Mouse (Mus musculus) midbrain, embryonic 11.5 days (tissue): Measurements from ENCODE around the gene Rbm17. TPM values are rescaled to one million over a fixed set of nuclear protein-coding genes. Genes with fewer than 3 reads are reported as not detected.
"Not testable (repeated sequence)": the region's sequence is repeated elsewhere in the genome, so short reads cannot be mapped to it uniquely, and the experiment has no call there.

Source experiments
- ATAC-seq: fragments of 200-750 bp; cut with Nextera tagmentation; 2 replicates; pipeline ENCODE4 v1.8.0; 2017; ENCODE audit warnings: moderate TSS enrichment, moderate library complexity; ENCODE audit not compliant: low FRiP score
- DNase-seq: peaks from one replicate; pipeline ENCODE4 v3.0.0; 2015; ENCODE audit warnings: low spot score; ENCODE audit errors: missing footprints
- H3K27ac ChIP-seq: fragments of 300-500 bp; sonication (generic); 2 replicates; pipeline ENCODE4 v1.5.1; 2014; ENCODE audit warnings: low read depth, low read length
- H3K27me3 ChIP-seq: fragments of 300-500 bp; sonication (generic); 2 replicates; pipeline ENCODE4 v1.6.1; 2014; ENCODE audit warnings: mild to moderate bottlenecking, low read length, moderate library complexity, mixed read lengths; ENCODE audit not compliant: control insufficient read depth, insufficient read depth
- H3K36me3 ChIP-seq: fragments of 300-500 bp; sonication (generic); 2 replicates; pipeline ENCODE4 v1.6.1; 2014; ENCODE audit warnings: mild to moderate bottlenecking, low read length, moderate library complexity, mixed read lengths; ENCODE audit not compliant: control insufficient read depth, insufficient read depth
- H3K4me1 ChIP-seq: fragments of 300-500 bp; sonication (generic); 2 replicates; pipeline ENCODE4 v1.6.1; 2014; ENCODE audit warnings: low read length; ENCODE audit not compliant: control insufficient read depth, insufficient read depth
- H3K4me2 ChIP-seq: fragments of 300-500 bp; sonication (generic); 2 replicates; pipeline ENCODE4 v1.6.1; 2014; ENCODE audit warnings: mild to moderate bottlenecking, moderate library complexity
- H3K4me3 ChIP-seq: fragments of 300-500 bp; sonication (generic); 2 replicates; pipeline ENCODE4 v1.5.1; 2014; ENCODE audit warnings: low read depth, low read length
- H3K9ac ChIP-seq: fragments of 300-500 bp; sonication (generic); 2 replicates; pipeline ENCODE4 v1.6.1; 2014; ENCODE audit warnings: low read length
- H3K9me3 ChIP-seq: fragments of 300-500 bp; sonication (generic); 2 replicates; pipeline ENCODE4 v1.6.1; 2016; ENCODE audit warnings: low read length; ENCODE audit not compliant: control insufficient read depth
- WGBS: fragments of 180-500 bp; shearing (Covaris S2); extraction: QIAGEN DNeasy Blood & Tissue Kit; methylation state at CpG from one replicate; pipeline ENCODE4 v1.1.7; 2014; 5-methylcytosine and 5-hydroxymethylcytosine counted together
- polyA plus RNA-seq: library from polyadenylated mRNA; unstranded; fragments of >200 nt; fragmentation: Nextera tagmentation; extraction: Ambion mirVana; gene quantifications from 2 replicates; pipeline ENCODE4 v1.2.1, GENCODE M21; 2014

Rbm17 gene
- polyA plus RNA-seq, 1 experiment from 2014 or later: 187 TPM

DNA sequence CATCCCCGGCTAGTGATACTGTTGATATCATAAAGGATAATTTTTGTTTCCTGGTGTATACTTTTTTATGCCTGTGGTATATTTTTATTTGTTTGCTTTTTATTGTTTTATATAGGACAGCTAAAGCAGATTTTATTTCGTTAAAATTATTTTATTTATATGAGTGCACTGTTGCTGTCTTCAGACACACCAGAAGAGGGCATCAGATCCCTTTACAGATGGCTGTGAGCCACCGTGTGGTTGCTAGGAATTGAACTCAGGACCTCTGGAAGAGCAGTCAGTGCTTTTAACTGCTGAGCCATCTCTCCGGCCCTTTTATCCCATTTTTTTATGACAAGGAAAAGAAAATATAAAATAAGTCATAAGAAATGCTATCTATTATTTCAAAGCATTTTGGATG is 2.8 kb upstream of the Rbm17 start:
- DNase-seq, H3K4me1 ChIP-seq, H3K4me3 ChIP-seq, H3K4me2 ChIP-seq, H3K27me3 ChIP-seq, H3K9ac ChIP-seq, H3K36me3 ChIP-seq, H3K9me3 ChIP-seq, ATAC-seq, H3K27ac ChIP-seq: not testable (repeated sequence)
- WGBS: 80% methylated on average over 4 of the region's 4 CpGs

DNA sequence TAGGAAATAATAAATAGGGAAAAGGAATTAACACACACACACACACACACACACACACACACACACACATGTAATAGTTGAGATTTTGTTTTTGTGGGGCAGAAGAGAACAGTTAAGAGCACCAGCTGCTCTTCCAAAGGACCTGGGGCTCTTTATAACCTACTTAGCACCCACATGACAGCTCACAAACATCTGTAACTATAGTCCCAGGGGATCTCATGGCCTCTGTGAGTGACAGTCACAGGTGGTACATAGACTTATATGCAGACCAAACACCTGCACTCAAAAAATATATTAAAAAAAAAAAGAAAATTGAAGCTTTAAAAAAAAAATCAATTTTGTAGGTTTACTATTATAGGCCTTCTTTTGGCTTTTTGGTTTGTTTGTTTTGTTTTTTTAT is 958 bp upstream of the Rbm17 start:
- H3K4me2 ChIP-seq: no peak overlapping the region
- H3K9me3 ChIP-seq: no peaks in the 10 kb centered on the region
- no peaks in the 10 kb centered on the region for H3K27me3 ChIP-seq
- peaks cover 5% of the 10 kb centered on the region for H3K36me3 ChIP-seq
- H3K27ac ChIP-seq: no peak overlapping the region
- no peak for ATAC-seq
- no peak overlapping the region for H3K4me3 ChIP-seq
- DNase-seq: no peak
- H3K9ac ChIP-seq: no peak overlapping the region
- peaks cover 6% of the 10 kb centered on the region for H3K4me1 ChIP-seq

GRCm38 (mm10) chr2:11602506-11603489 is 1.2 kb downstream of the Rbm17 start:
- peak overlapping the region; percentile 94 for H3K4me3 ChIP-seq
- no peaks in the 10 kb centered on the region for H3K27me3 ChIP-seq
- peak; percentile 99 for DNase-seq
- H3K4me1 ChIP-seq: peaks cover 6% of the 10 kb centered on the region
- WGBS: 1% methylated on average over 76 of the region's 78 CpGs
- H3K36me3 ChIP-seq: peaks cover 11% of the 10 kb centered on the region
- peak overlapping the region; percentile 82 for H3K4me2 ChIP-seq
- peak; percentile 99 for ATAC-seq
- peak overlapping the region; percentile 97 for H3K9ac ChIP-seq
- no peaks in the 10 kb centered on the region for H3K9me3 ChIP-seq
- H3K27ac ChIP-seq: peak overlapping the region; percentile 48; the same call in 1 of the 2 replicates

GRCm38 (mm10) chr2:11601795-11602194 is 2.2 kb downstream of the Rbm17 start:
- Histone ChIP-seq H3K9ac (peak overlapping the region; percentile 97), H3K4me1 (peaks cover 6% of the 10 kb centered on the region), H3K4me2 (peak overlapping the region; percentile 82), H3K9me3 (no peaks in the 10 kb centered on the region), H3K27ac (no peak overlapping the region), H3K36me3 (peaks cover 13% of the 10 kb centered on the region), H3K27me3 (no peaks in the 10 kb centered on the region), H3K4me3 (peak overlapping the region; percentile 94)
- no peak for ATAC-seq
- DNase-seq: no peak
- 83% methylated on average over 6 of the region's 6 CpGs for WGBS

- Histone ChIP-seq H3K9me3 (no peaks in the 10 kb centered on the region), H3K9ac (no peak overlapping the region), H3K27ac (no peak overlapping the region), H3K36me3 (peaks cover 32% of the 10 kb centered on the region), H3K27me3 (no peaks in the 10 kb centered on the region), H3K4me3 (no peak overlapping the region), H3K4me1 (peaks cover 6% of the 10 kb centered on the region), H3K4me2 (no peak overlapping the region)
- DNase-seq (no peak), ATAC-seq (no peak)
- 98% methylated on average over 7 of the region's 7 CpGs for WGBS
These were observed 6.0 kb downstream of the Rbm17 start for GRCm38 (mm10) chr2:11597906-11598305.

DNA sequence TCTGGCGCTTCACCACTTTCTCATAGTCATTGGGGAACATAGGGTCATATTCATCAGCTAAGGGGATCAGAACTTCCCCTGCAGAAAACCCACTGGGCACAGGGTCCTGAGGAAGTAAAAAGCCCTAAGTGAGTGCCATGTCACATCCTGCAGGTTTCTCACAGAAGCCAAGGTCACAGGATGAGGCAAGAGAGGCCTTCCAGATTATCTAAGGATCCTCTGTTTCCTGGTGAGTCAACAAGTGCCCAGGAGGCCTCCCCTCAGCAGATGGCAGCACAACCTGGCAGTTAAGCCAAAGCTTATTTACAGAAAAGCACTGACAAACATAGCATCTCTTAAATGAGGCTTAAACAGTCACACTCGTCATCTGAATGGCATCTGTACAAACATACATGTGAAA is 7.3 kb downstream of the Rbm17 start:
- Histone ChIP-seq H3K4me3 (no peak overlapping the region), H3K9ac (no peak overlapping the region), H3K27ac (no peak overlapping the region), H3K9me3 (no peaks in the 10 kb centered on the region), H3K27me3 (no peaks in the 10 kb centered on the region), H3K4me1 (peaks cover under 1% of the 10 kb centered on the region), H3K36me3 (peaks cover 33% of the 10 kb centered on the region), H3K4me2 (no peak overlapping the region)
- ATAC-seq (no peak), DNase-seq (no peak)
- WGBS: 86% methylated on average over 2 of the region's 2 CpGs

- ATAC-seq: no peak
- no peak overlapping the region for H3K27ac ChIP-seq
- H3K27me3 ChIP-seq: no peaks in the 10 kb centered on the region
- H3K36me3 ChIP-seq: peaks cover 32% of the 10 kb centered on the region
- no peaks in the 10 kb centered on the region for H3K9me3 ChIP-seq
- H3K4me3 ChIP-seq: no peak overlapping the region
- WGBS: 93% methylated on average over 4 of the region's 4 CpGs
- H3K4me1 ChIP-seq: no peaks in the 10 kb centered on the region
- no peak overlapping the region for H3K4me2 ChIP-seq
- no peak overlapping the region for H3K9ac ChIP-seq
- DNase-seq: no peak
These were observed 16.0 kb downstream of the Rbm17 start for GRCm38 (mm10) chr2:11587996-11588395.

- no peak for DNase-seq
- no peak for ATAC-seq
- H3K27ac ChIP-seq: no peak overlapping the region
- whole genome bisulfite sequencing: 89% methylated on average over 4 of the region's 4 CpGs
- H3K9ac ChIP-seq: no peak overlapping the region
- H3K36me3 ChIP-seq: 0 out of 2 replicates have a peak, but pooled peaks cover 3% of the 10 kb centered on the region
- no peaks in the 10 kb centered on the region for H3K4me1 ChIP-seq
- H3K4me2 ChIP-seq: no peak overlapping the region
- no peaks in the 10 kb centered on the region for H3K9me3 ChIP-seq
- H3K4me3 ChIP-seq: no peak overlapping the region
- H3K27me3 ChIP-seq: no peaks in the 10 kb centered on the region
These were observed 24.6 kb downstream of the Rbm17 start for GRCm38 (mm10) chr2:11579399-11579798.

- Histone ChIP-seq H3K4me1 (no peaks in the 10 kb centered on the region), H3K27ac (no peak overlapping the region), H3K36me3 (0 out of 2 replicates have a peak, but pooled peaks cover 3% of the 10 kb centered on the region), H3K27me3 (no peaks in the 10 kb centered on the region), H3K4me2 (no peak overlapping the region), H3K9me3 (no peaks in the 10 kb centered on the region), H3K4me3 (no peak overlapping the region), H3K9ac (no peak overlapping the region)
- ATAC-seq: no peak
- DNase-seq: no peak
- WGBS: 92% methylated on average over 6 of the region's 6 CpGs
These were observed 25.8 kb downstream of the Rbm17 start for GRCm38 (mm10) chr2:11578187-11578586.
